Mouse (Mus musculus) frontal cortex, adult (tissue): ENCODE measurements at regions not wholly inside any gene's neighbourhood (a gene's known extent, or its start where the extent isn't known, plus 50 kb on each side); places are given as distances from the start of the nearest gene placed in this dataset.

Source experiments
- ATAC-seq: cut with Nextera tagmentation; 2 replicates; pipeline ENCODE4 v1.9.2; 2017; ENCODE audit warnings: mild to moderate bottlenecking, moderate library complexity, mixed read lengths; ENCODE audit not compliant: low TSS enrichment

- ATAC-seq: no peak
These were observed 199.0 kb upstream of the Hes1 start for GRCm38 (mm10) chr16:29865075-29865740.

DNA sequence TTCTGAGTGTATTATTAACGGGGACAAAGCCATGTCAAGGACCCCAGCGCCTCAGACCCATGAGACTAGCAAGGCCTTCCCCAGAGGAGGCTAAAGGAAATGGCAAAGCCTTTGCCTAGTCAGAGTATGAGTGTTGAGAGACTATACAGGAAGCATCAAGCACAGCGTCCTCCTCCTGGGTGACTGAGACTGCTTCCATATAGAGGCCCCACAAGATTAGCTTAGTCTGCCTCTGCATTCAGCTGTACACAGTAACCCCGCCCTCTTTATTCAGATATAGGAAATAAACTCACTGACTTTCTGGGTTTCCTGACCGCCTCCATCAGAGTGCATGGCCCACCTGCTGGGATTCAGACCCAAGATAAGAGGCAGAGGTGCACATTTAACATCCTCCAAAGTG, 192.8 kb upstream of the Hes1 start:
- ATAC-seq: no peak

DNA sequence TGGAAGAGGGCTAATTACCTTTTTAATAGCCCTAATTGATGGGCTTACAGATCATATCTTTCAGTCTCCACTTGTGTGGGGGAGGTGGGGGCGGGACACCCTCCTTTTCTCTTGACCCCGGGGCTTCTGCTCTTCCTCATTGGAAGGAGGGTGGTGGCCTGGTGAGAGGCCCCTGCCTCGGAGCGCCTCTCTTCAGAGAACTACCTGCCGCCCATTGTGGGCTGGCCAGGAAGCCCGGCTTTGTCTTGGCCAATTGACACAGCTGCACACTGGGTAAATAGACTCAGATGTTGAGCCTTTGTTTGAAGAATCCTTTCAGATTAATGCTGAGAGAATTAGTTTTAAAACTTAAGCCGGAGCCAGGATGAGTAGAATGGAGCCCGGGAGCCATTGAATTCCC, 188.0 kb upstream of the Hes1 start:
- no peak for ATAC-seq

- ATAC-seq: no peak
These were observed 186.6 kb upstream of the Hes1 start for GRCm38 (mm10) chr16:29877372-29878123.

DNA sequence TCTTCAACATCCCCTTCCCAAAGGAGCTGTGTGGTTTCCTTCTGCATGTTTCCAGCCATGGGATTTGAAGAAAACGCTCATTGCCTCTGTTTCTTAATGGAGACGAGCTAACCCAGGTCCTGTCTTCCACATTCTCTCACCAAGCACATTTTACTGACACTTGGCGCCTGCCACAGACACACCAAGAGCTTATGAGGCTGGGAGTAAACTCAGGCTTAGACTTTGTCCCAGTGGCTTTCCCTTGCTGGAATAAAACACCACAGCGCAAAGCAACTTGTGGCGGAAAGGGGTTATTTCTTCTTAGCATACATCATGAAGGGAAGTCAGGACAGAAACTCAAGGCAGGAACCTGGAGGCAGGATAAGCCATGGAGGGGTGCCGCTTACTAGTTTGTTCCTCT, 184.5 kb upstream of the Hes1 start:
- no peak for ATAC-seq

- no peak for ATAC-seq
These were observed 182.7 kb upstream of the Hes1 start for GRCm38 (mm10) chr16:29881497-29881896.

DNA sequence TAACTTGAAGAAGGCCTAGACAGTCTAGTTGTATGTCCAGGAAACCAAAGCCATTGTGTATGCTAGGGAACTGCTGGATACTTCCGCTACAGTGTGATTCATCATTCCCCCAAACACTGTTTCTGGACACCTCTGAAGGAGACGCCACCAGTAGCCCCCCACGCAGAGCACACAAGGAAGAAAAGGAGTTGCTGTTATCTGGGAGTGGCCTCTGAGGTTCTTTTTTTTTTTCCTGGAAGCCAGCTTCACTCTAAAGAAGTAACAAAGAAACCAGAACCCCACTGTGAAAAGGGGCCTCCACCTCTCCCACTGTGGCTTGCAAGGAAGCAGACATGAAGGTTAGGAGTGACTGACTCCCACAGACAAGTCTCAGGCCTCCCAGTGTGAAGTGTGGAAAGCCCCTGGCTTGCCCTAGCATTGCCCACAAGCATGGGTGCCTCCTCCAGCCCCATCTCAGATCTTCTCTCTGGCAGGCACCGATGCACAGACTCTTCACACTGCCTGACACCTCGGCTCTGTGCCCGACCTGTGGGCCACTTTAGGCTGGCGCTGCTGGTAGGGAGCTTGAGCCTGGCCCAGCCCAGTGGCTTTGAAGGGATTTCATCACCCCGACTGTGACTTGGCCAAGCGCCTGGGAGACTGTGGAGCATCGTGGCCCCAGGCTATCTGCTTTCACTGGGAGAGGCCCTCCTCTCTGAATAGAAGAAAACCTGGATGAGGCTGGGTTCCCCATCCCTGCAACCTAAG, 181.8 kb upstream of the Hes1 start:
- ATAC-seq: no peak

DNA sequence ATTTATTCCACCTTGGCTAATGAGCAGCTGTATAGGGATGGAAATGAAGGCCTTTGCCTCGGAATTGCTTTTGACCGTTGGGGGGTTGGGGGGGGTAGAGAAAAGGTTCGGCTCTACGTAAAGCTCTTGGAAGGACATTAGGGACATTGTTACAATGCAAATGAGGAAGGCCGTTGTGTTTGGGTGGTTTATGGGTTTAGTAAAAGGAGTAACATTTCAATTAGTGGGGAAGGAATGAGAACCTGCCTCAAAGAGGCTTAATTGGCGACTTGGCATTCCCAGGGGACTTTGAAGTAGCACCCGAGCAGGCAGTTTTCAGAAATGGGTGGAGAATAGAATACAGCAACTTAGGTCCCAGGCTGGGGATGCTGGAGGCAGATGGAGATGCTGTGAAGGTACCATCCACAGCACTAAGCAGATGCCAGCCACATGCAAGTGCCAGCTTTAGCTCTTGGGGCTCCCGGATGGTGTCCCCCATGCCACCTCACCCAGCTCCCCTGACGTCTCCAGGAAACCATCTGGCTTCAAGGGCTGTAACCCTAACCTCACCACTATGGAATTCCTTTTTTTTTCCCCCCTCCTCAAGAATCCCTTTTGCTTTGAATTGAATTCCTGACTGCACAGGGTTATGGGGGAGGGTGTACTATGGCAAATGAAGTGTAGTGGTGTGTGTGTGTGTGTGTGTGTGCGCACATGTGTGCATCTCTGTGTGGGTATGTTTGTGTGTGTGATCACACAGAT, 180.8 kb upstream of the Hes1 start:
- 0 out of 2 replicates have a peak, but pooled peaks have one; percentile 23 for ATAC-seq

DNA sequence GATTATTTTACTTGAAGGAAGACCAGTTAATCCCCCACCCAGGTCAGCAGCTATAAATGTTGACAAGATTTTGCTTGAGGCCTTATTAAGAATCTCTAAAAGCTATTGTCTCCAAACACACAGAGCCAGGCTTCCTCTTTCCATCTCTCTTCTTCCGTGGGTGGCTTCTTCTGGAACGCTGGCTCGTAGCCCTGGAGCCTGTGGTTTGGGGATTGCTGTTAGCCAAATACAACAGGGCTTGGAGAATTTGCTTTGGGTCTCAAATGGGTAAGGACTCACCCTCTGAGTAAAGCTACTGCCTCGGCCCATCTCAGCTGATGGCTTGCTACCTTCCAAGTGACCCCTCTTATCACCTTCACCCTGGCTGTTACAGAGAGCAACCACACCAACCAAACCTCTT, 179.3 kb upstream of the Hes1 start:
- peak; percentile 84 for ATAC-seq

- ATAC-seq: no peak
These were observed 177.4 kb upstream of the Hes1 start for GRCm38 (mm10) chr16:29886755-29887154.

DNA sequence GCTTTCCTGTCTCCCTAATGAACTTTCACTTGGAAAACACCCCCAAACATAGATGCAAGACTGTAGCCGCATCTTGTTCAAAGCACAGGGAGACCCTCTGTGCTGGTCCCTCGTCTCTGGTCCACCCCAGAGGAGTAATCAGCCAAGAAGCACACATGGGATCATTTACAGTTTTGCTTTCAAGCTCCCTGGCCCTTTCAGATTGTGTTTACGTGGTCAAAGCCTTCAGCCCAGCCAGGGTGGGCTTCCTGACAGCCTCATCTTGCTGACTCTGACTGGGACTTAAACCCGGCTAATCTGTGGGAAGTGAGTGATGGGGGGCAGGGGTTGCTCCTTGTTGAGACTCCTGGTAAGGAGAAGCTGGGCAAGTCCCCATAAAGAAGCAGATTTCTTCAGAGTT, 174.8 kb upstream of the Hes1 start:
- no peak for ATAC-seq

- no peak for ATAC-seq
These were observed 172.7 kb upstream of the Hes1 start for GRCm38 (mm10) chr16:29891472-29891871.

DNA sequence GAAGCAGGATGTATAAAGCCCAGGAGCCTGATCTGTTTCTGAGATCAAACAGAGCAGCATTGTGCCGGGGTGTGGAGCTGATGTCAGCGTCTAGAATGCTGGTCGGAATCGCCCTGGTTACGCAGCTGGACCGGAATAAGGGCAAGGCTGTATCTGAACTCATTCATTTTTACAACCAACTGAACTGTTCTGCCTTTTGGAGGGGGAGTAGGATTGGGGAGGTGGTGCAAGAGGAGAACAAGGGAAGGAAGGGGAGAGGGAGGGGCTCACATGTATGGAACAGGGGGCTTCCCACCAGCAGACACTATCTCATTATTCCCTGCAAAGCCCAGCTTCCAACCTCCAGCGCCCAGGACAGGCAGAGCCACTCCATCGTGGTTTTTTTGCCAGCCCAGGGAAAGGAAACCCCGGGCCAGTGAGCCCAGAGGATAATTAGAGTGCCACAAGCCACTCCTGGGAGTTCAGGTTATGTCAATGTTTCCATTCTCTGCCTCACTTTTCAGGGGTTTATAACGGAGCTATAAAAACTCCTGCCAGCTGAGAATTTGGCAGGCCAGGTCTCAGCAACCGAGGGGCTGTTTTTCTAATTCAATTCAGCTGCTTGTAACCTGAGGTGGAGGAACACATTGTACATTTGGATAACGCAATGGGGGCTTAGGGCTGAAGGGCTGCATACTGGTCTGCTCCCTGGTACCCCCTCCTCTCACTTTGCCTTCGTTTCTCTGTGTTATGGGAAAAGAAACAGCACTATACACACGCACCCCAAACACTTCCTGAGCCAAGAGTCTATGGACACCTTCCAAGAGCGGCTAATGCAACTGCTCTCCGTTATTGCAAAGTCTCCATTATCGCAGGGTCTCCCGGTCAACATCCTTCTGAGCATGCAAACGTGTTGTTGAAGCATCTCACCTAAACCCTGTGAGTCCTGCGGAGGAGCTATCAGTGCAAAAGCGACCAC, 170.0 kb upstream of the Hes1 start:
- no peak for ATAC-seq

- ATAC-seq: no peak
These were observed 167.8 kb upstream of the Hes1 start for GRCm38 (mm10) chr16:29896393-29896792.

GRCm38 (mm10) chr16:29903510-29903909, 160.7 kb upstream of the Hes1 start:
- no peak for ATAC-seq

- ATAC-seq: no peak
These were observed 159.9 kb upstream of the Hes1 start for GRCm38 (mm10) chr16:29904183-29904775.

DNA sequence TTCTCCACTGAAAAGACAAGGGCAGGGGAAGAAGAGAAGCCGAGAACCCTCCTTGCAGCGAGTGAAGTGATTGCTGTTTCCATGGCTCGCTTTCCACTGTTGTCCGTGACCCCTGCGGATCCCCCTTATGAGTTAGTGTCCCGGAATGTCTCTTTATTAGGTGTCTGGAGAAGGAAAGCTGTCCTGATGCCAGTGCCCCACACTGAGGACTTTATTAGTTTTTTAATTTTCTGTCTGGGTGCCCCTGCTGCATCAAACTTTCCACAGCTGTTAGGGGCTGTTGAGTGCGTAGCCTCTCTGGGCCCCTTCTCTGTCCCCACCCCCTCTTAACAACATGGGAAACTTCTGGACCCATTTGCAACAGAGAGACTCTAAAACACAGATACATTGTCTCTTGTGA, 156.9 kb upstream of the Hes1 start:
- ATAC-seq: no peak

DNA sequence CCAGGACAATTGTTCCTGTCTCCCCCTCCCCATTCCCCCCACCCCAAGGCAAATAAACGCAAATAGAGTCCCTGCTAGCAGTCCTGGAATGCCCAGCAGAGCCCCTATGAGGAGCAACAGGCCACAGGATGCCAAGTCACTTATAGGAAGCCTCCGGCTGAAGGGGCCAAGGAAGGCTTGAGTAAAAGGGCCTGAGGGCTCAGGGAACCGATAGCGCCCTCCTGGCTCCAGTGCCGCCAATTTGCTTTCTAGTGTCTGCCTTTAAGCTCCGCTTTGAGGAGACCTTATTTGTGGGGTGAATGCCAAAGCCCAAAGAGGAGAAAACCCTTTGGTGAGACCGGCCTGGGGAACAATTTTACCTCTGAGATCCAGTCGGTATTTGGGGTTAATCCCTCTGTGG, 156.2 kb upstream of the Hes1 start:
- no peak for ATAC-seq

GRCm38 (mm10) chr16:29909923-29910465, 154.2 kb upstream of the Hes1 start:
- ATAC-seq: no peak

DNA sequence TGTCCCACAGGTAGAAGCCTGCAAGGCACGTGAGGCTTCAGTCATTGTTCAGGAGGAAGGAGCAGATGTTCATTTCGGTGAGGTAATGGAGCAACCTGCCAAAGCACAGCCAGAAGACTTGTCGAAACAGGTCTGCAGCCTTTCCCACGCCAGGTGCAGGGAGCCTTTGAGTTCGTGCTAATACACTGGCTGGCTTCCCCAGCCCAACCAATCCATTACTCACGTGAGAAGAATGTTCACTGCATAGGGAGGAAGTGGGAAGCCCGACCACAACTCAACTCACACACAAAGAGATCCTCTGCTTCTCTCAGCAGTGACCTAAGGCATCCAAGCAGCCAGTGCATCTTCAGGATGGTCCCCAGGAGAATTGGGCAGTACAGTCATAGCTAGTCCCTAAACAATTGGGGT, 153.0 kb upstream of the Hes1 start:
- ATAC-seq: no peak
